Mouse (Mus musculus) CD4-positive helper T cell, adult 2 months (primary cell): ENCODE measurements around the gene Cog4.
"Not testable (repeated sequence)": the region's sequence is repeated elsewhere in the genome, so short reads cannot be mapped to it uniquely, and the experiment has no call there.

ENCODE experiments used
- DNase-seq: peaks from one replicate; pipeline ENCODE4 v3.0.0-alpha.2; 2012; ENCODE audit warnings: low read depth, missing footprints, low spot score

The Cog4 gene

DNA sequence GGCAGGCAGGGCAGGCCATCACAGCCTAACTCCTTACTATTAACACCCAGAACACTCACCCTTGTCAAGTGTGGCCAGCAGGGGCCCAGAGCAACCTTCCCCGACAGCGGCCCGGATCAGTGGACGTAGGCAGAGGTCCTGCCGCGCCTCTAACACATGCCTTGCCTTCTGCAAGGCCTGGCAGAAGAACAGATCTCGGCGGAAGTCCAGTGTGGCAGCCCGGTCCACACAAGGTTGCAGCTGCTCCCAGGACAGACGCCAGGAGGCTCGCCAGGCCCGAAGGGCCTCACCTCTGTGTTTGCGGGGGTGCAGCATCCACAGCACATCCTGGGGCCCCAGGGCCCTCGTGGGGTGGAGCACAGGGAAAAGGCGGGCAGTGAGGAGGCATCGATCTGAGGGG lies 42.5 kb downstream of the Cog4 start:
- DNase-seq, result no peak

DNA sequence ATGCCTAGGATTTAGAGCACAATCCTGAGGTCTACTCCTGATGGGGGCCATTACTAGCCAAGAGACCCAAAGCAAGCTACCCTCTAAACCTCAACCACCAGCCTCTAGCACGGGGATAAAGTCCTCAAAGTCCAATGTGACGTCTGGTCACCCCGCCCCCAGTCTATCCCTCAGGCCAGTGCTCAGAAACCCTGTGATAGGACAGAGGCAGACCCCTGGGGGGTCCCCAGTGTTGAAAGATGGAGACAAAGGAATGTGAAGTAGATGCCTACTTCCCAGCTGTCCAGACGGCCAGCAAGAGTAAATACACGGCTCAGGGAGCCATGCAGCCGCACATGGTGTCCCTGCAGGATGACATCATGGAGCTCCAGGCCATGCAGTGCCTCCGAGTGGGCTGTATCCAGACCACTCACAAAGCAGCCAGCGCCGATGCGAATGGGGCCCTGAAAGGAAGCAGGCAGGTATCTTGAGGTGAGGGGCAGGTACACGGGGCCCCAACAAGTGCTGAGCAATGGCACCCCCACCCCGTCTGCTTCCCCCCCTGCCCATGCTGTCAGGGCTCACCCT lies 43.6 kb downstream of the Cog4 start:
- no peak for DNase-seq

DNA sequence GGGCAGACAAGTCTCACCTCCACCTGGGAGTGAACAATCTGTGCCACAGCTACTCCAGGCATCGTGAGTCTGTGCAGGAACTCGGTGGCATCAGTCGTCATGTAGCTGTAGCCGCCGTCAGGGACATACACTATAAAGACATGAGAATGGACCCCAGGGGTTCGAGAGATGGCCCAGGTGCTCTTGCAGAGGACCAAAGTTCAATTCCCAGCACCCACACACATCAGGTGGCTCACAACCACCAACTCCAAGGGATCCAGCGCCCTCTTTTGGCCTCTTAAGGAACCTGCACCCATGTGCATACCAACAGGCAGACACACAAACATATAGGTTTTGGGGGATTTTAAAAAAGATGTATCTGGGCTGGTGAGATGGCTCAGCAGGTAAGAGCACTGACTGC lies 45.6 kb downstream of the Cog4 start:
- no peak for DNase-seq

DNA sequence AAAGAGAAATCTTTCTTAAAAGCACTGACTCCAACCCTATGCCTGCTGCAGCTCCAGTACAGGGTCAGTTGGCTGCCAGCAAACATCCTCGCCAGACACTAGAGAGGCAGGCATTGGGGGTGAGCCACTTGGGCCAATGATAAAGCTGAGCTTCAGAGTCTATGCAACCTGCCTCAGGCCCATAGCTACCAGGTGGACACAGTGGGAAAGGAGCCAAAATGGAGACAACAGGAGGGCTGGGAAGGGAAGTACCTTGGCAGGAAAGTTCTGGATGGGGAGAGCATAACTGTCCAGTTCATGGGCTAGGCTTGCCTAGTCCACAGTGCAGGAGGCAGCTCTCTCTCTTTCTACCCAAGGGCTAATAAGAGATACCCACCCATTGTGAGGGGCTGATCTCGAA lies 46.5 kb downstream of the Cog4 start:
- DNase-seq, result no peak

DNA sequence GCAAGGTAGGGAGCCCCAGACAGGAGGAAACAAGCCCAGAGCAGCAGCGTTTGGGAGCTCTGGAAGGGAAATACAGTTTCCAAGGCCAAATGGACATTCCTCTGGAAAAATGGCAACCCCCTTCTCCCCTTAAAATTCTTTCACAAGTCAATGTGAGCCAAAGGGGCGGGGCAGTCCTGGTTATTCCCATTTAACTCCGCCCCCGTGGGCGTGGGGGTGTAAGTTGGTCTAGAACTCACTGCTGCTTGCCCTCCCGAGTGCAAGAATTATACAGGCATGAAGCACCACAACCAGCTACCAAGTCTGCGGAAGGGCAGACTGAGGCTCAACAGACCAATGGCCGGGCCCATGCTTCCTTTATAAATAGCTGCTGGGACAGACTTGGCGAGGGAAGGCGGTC lies 48.5 kb downstream of the Cog4 start:
- DNase-seq, result no peak

- DNase-seq, result no peak
Observed at GRCm38 (mm10) chr8:110895254-110895653, 48.9 kb downstream of the Cog4 start.

- no peak for DNase-seq
Observed at GRCm38 (mm10) chr8:110895812-110896211, 49.4 kb downstream of the Cog4 start.

DNA sequence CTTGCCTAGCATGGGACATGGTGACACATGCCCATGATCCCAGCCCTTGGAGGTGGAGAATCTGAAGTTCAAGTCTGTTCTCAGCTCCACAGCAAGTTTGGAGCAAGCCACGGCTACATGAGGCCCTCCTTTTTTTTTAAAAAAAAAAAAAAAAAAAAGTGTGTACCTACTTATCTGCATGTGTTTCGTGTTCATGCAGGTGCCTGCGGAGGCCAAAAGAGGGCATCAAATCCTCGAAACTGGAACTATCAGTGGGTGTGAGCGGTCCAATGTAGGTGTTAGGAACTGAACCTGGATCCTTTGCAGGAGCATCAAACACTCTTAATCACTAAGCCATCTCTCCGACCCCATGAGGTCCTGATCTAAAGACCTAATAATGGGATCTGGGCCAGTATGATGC lies 51.1 kb downstream of the Cog4 start:
- no peak for DNase-seq

DNA sequence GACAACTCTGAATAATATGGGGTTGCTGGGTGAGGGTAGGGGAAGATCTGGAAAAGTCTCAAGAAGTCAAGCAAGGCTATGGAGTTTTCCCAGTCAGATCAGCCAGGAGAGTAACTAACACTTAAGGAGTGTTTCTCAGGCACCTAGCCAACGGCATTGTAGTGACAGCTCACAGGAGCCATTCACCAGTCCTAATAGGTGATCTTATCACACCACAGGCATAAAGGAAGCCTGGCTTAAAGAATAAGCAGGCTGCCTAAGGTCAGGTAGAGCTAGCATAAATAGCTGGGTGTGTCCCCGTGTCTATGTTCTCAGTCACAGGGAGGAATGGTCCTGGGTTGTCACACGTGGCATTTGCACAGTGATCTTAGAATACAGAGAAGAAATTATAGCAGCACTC lies 54.7 kb downstream of the Cog4 start:
- DNase-seq, result no peak

GRCm38 (mm10) chr8:110901839-110902578 lies 55.6 kb downstream of the Cog4 start, which contains the start of gene Fuk:
Gene Fuk, minus strand, starts transcription at chr8:110902488.
- DNase-seq, result peak; percentile 79

- no peak for DNase-seq
Observed at GRCm38 (mm10) chr8:110902579-110902965, 56.2 kb downstream of the Cog4 start.

GRCm38 (mm10) chr8:110905404-110905803 lies 59.0 kb downstream of the Cog4 start:
- DNase-seq, result no peak

GRCm38 (mm10) chr8:110906682-110907081 lies 60.3 kb downstream of the Cog4 start:
- no peak for DNase-seq

DNA sequence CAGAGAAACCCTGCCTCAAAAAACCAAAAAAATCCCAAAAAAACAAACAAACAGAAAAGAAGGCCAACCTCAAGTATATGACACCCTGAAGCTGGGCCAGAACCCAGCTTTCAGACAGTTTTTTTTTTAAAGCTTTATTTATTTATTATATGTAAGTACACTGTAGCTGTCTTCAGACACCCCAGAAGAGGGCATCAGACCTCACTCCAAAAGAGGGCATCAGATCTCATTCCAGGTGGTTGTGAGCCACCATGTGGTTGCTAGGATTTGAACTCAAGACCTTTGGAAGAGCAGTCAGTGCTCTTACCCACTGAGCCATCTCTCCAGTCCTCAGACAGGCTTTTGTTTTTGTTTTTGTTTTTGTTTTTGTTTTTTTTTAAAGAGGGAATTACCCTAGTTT lies 63.5 kb downstream of the Cog4 start:
- not testable (repeated sequence) for DNase-seq

- DNase-seq, result peak; percentile 17
Observed at GRCm38 (mm10) chr8:110911576-110912570, 65.5 kb downstream of the Cog4 start.

- no peak for DNase-seq
Observed at GRCm38 (mm10) chr8:110917415-110917814, 71.0 kb downstream of the Cog4 start.

- no peak for DNase-seq
Observed at GRCm38 (mm10) chr8:110918027-110918426, 71.6 kb downstream of the Cog4 start.

DNA sequence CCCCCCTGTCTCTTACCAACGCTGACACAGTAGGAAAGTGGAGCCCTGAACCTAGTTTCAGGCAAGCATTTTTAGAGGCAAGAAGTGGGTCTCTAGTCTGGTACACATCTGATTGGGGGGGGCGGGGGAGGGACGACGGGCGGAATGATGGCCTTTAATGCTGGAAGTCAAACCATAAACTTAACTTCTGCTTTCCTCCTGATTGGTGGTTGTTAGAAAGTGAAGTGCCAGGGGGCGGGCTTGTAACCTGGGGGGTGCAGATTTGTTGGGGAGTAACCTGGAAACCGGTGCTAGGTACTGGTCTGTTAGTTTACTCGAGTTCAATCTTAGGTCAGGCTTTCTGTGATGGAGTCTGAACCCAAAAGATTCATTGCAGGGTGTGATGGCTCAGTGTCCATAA lies 72.1 kb downstream of the Cog4 start:
- DNase-seq, result no peak

- peak; percentile 89 for DNase-seq
Observed at GRCm38 (mm10) chr8:110919341-110920031, 73.1 kb downstream of the Cog4 start, which contains the start of gene St3gal2. Gene St3gal2, plus strand, starts transcription at chr8:110919922.

GRCm38 (mm10) chr8:110920032-110920772 lies 73.8 kb downstream of the Cog4 start:
- no peak for DNase-seq

GRCm38 (mm10) chr8:110920773-110921277 lies 74.4 kb downstream of the Cog4 start:
- no peak for DNase-seq
